Comparison of ENCODE assay signal across 10 mouse cellular contexts in the genomic region with DNA sequence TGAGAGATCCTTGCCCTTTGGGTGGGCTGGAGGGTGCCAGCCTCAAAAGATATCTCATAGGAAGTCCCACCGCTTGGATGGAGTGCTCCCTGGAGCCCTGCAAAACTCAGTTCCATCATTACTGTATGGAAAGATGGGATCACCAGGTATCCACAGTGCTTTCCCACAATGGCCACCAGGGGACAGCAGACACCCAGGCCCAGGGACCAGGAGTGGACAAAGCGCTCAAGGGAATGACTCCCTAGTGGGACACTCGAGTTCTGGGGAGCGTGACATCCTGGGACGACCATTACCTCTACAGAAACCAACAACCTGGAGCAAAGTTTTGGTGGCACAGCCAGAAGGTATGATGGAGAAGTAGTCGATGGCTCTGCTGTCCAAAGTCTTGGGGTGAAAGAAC. TPM values are rescaled to one million over a fixed set of nuclear protein-coding genes. Genes with fewer than 3 reads are reported as not detected.
DNase-seq lines count a peak whose midpoint lies in the region; ATAC-seq and TF ChIP-seq lines count a peak whose summit lies in the region.
"Had no signal": no experiment of that assay in that cellular context is flagged by ENCODE, and none has a peak within 500 bp of the region (broad histone marks: within the 10 kb centered on the region; RNA-seq: fewer than 3 reads in every experiment).

No protein-coding gene starts in this region.

- TF ChIP-seq POLR2A in lung, adult 2 months (IDR thresholded peaks at IDR 0.05; ENCODE audit: borderline replicate concordance, extremely low read depth, low read depth, low read length), result no peak

- intact Hi-C loops in heart, postnatal 14 days (cut with DNase I), result loop anchor here (1.0 kb wide), 1 partner anchor 91 kb away; no protein-coding TSS in a partner anchor

- H3K36me3 ChIP-seq in hindbrain, embryonic 11.5 days (ENCODE audit: control insufficient read depth, insufficient read depth, low read length), result no peaks in the 10 kb centered on the region
- no peaks in the 10 kb centered on the region for H3K36me3 ChIP-seq in hindbrain, embryonic 13.5 days
- no peaks in the 10 kb centered on the region for H3K36me3 ChIP-seq in E14TG2a.4 (ENCODE audit: insufficient read depth, low read length)

- peaks cover under 1% of the 10 kb centered on the region; the same call in 1 of the 2 replicates for H3K27me3 ChIP-seq in hindbrain, embryonic 11.5 days (ENCODE audit: control insufficient read depth, insufficient read depth, low read length)
- H3K27me3 ChIP-seq in hindbrain, embryonic 13.5 days, result peaks cover 51% of the 10 kb centered on the region
- H3K27me3 ChIP-seq in E14TG2a.4 (ENCODE audit: insufficient read depth, low read length), result peaks cover 69% of the 10 kb centered on the region

- 42% methylated on average over 6 of the region's 6 CpGs for WGBS in hindbrain, embryonic 11.5 days
- 32% methylated on average over 6 of the region's 6 CpGs for WGBS in hindbrain, embryonic 13.5 days
- WGBS in lung, adult 2 months, result 31% methylated on average over 6 of the region's 6 CpGs

- H3K9me3 ChIP-seq in hindbrain, embryonic 11.5 days (ENCODE audit: control insufficient read depth, low read length), result no peaks in the 10 kb centered on the region
- no peaks in the 10 kb centered on the region for H3K9me3 ChIP-seq in hindbrain, embryonic 13.5 days
- H3K9me3 ChIP-seq in E14TG2a.4 (ENCODE audit: low read length), result no peaks in the 10 kb centered on the region

- peak; percentile 91 for TF ChIP-seq CTCF in E14TG2a.4 (conservative IDR thresholded peaks at IDR 0.05; ENCODE audit: low read length)
- peak; percentile 83 for TF ChIP-seq CTCF in lung, adult 2 months (IDR thresholded peaks at IDR 0.05; ENCODE audit: insufficient read depth, low read length)

- peak; percentile 62 for DNase-seq in hindbrain, embryonic 11.5 days (ENCODE audit: low spot score)
- DNase-seq in adrenal gland, adult 2 months, result peak; percentile 63
- peak; percentile 44 to 61 for DNase-seq in heart, postnatal 14 days
- DNase-seq in lung, adult 2 months, result peak; percentile 39
- DNase-seq in yolk sac, embryonic 10.5 days (ENCODE audit: low spot score), result peak; percentile 28
- DNase-seq in thymus, postnatal 14 days, result no peak

- H3K4me1 ChIP-seq in hindbrain, embryonic 11.5 days (replicated peaks; ENCODE audit: control insufficient read depth, insufficient read depth, low read length), result no peaks in the 10 kb centered on the region
- H3K4me1 ChIP-seq in hindbrain, embryonic 13.5 days (replicated peaks), result no peaks in the 10 kb centered on the region
- H3K4me1 ChIP-seq in E14TG2a.4 (replicated peaks; ENCODE audit: low read depth, low read length), result peaks cover 22% of the 10 kb centered on the region
- no peaks in the 10 kb centered on the region for H3K4me1 ChIP-seq in lung, adult 2 months (ENCODE audit: control insufficient read depth, insufficient read depth, low read length)

- no peak overlapping the region for H3K27ac ChIP-seq in hindbrain, embryonic 11.5 days (ENCODE audit: low read depth, low read length)
- H3K27ac ChIP-seq in hindbrain, embryonic 13.5 days, result no peak overlapping the region

- ATAC-seq in hindbrain, embryonic 11.5 days (ENCODE audit: low FRiP score), result no peak; the same call in 1 of the 2 replicates
- ATAC-seq in hindbrain, embryonic 13.5 days (ENCODE audit: low FRiP score), result no peak

- H3K9ac ChIP-seq in hindbrain, embryonic 11.5 days (ENCODE audit: low read depth, low read length), result no peak overlapping the region
- no peak overlapping the region for H3K9ac ChIP-seq in hindbrain, embryonic 13.5 days

- H3K4me2 ChIP-seq in hindbrain, embryonic 11.5 days (replicated peaks; ENCODE audit: low read depth, low read length), result no peak overlapping the region
- H3K4me2 ChIP-seq in hindbrain, embryonic 13.5 days, result no peak overlapping the region

- no peak overlapping the region for H3K4me3 ChIP-seq in hindbrain, embryonic 11.5 days (ENCODE audit: low read depth, low read length)
- no peak overlapping the region for H3K4me3 ChIP-seq in hindbrain, embryonic 13.5 days
- H3K4me3 ChIP-seq in E14TG2a.4 (replicated peaks; ENCODE audit: low read length), result no peak overlapping the region
- no peak overlapping the region for H3K4me3 ChIP-seq in lung, adult 2 months (replicated peaks; ENCODE audit: extremely low read depth, low read depth, low read length)

RNA-seq across cellular contexts. Expression of gene Cfap65, which starts 8.7 kb away (rescaled TPM):
- 1.2 TPM in 2 replicates for polyA plus RNA-seq in hindbrain, embryonic 11.5 days (2014; fragmentation: Nextera tagmentation; extraction: Ambion mirVana)
- polyA plus RNA-seq in hindbrain, embryonic 13.5 days (2015; fragmentation: Nextera tagmentation; extraction: Ambion mirVana), result 0.56 and 1.2 TPM in 2 replicates
- under 1 TPM in 1 of 2 experiments, not detected in 1; 0.07 TPM for total RNA-seq in adrenal gland, adult 2 months (2021)
- polyA plus RNA-seq in adrenal gland, adult 2 months (2012; rRNA removed), result 0.02 and 0.04 TPM in 2 replicates
- total RNA-seq in heart, postnatal 14 days (2021), result under 1 TPM in 1 of 2 experiments, not detected in 1; 0.45 TPM
- 23.0 and 27.7 TPM in 2 replicates for polyA plus RNA-seq in lung, adult 2 months (2012; rRNA removed)
- total RNA-seq: neutrophil, adult 5-6 weeks had no signal

RNA-seq across cellular contexts. Expression of gene Ihh, which starts 24.8 kb away (rescaled TPM):
- 0.20 and 0.35 TPM in 2 replicates for polyA plus RNA-seq in hindbrain, embryonic 11.5 days (2014; fragmentation: Nextera tagmentation; extraction: Ambion mirVana)
- polyA plus RNA-seq in hindbrain, embryonic 13.5 days (2015; fragmentation: Nextera tagmentation; extraction: Ambion mirVana), result 0.14 and 0.21 TPM in 2 replicates
- total RNA-seq in adrenal gland, adult 2 months (2021), result under 1 TPM in 1 of 2 experiments, not detected in 1; 0.31 TPM
- 0.03 and 0.32 TPM in 2 replicates for polyA plus RNA-seq in adrenal gland, adult 2 months (2012; rRNA removed)
- total RNA-seq in heart, postnatal 14 days (2021), result under 1 TPM in 1 of 2 experiments, not detected in 1; 0.12 TPM
- 0.54 and 1.2 TPM in 2 replicates for polyA plus RNA-seq in lung, adult 2 months (2012; rRNA removed)
- total RNA-seq: neutrophil, adult 5-6 weeks had no signal

RNA-seq across cellular contexts. Expression of gene Cryba2, which starts 33.8 kb away (rescaled TPM):
- 0.50 and 1.6 TPM in 2 replicates for polyA plus RNA-seq in hindbrain, embryonic 11.5 days (2014; fragmentation: Nextera tagmentation; extraction: Ambion mirVana)
- 2.9 and 4.9 TPM in 2 replicates for polyA plus RNA-seq in hindbrain, embryonic 13.5 days (2015; fragmentation: Nextera tagmentation; extraction: Ambion mirVana)
- 1 to 10 TPM in 1 of 2 experiments, under 1 TPM in 1; 0.52 to 1.8 TPM for total RNA-seq in adrenal gland, adult 2 months (2021)
- 0.55 and 0.85 TPM in 2 replicates for polyA plus RNA-seq in adrenal gland, adult 2 months (2012; rRNA removed)
- not detected for total RNA-seq in heart, postnatal 14 days (2021)
- not detected in 2 replicates for polyA plus RNA-seq in lung, adult 2 months (2012; rRNA removed)
- total RNA-seq: neutrophil, adult 5-6 weeks had no signal
- polyA plus RNA-seq: embryonic facial prominence, embryonic 14.5 days had no signal

RNA-seq across cellular contexts. Expression of gene Fev, which starts 41.5 kb away (rescaled TPM):
- 1.3 and 3.0 TPM in 2 replicates for polyA plus RNA-seq in hindbrain, embryonic 11.5 days (2014; fragmentation: Nextera tagmentation; extraction: Ambion mirVana)
- polyA plus RNA-seq in hindbrain, embryonic 13.5 days (2015; fragmentation: Nextera tagmentation; extraction: Ambion mirVana), result 4.1 and 6.7 TPM in 2 replicates
- total RNA-seq in adrenal gland, adult 2 months (2021), result 1 to 10 TPM; 1.3 to 2.0 TPM
- 1.8 and 3.1 TPM in 2 replicates for polyA plus RNA-seq in adrenal gland, adult 2 months (2012; rRNA removed)
- total RNA-seq in heart, postnatal 14 days (2021), result not detected
- not detected in 2 replicates for polyA plus RNA-seq in lung, adult 2 months (2012; rRNA removed)
- total RNA-seq: neutrophil, adult 5-6 weeks had no signal
- polyA plus RNA-seq: embryonic facial prominence, embryonic 14.5 days had no signal

Comparison
In these comparisons a context has a peak if more than half of its experiments do, and no peak if none do; other contexts are left out.
1. RNA of gene Cfap65, which starts 8.7 kb away (polyA plus RNA-seq): 23.0 to 27.7 TPM in lung, adult 2 months; 1.2 TPM in hindbrain, embryonic 11.5 days, 0.56 to 1.2 TPM in hindbrain, embryonic 13.5 days and 0.02 to 0.04 TPM in adrenal gland, adult 2 months; every median in the first group is over 10 times any median in the second.